Mouse (Mus musculus) testis, adult 2 months (tissue): ENCODE measurements at regions not wholly inside any gene's neighbourhood (a gene's known extent, or its start where the extent isn't known, plus 50 kb on each side); places are given as distances from the start of the nearest gene placed in this dataset.

Experiments used
- CTCF ChIP-seq: fragments of 200-500 bp; IDR thresholded peaks from 2 replicates; pipeline ENCODE4 v1.5.1; 2012; ENCODE audit warnings: low read depth, mild to moderate bottlenecking, inconsistent platforms, low read length, moderate library complexity; ENCODE audit not compliant: control insufficient read depth, insufficient read depth, insufficient replicate concordance
- POLR2A ChIP-seq: fragments of 200-500 bp; IDR thresholded peaks from 2 replicates; pipeline ENCODE4 v1.6.1; 2012; ENCODE audit warnings: low read depth, mild to moderate bottlenecking, inconsistent platforms, low read length, moderate library complexity; ENCODE audit not compliant: control insufficient read depth

- TF ChIP-seq CTCF, result no peak
- no peak for TF ChIP-seq POLR2A
Measured at GRCm38 (mm10) chr9:61238687-61239250, 133.4 kb upstream of the Tle3 start.
